Mouse (Mus musculus): ENCODE data around the gene Ifrd1. TPM values are rescaled to one million over a fixed set of nuclear protein-coding genes. Genes with fewer than 3 reads are reported as not detected.

Gene Ifrd1
- polyA plus RNA-seq (2014; fragmentation: Nextera tagmentation; extraction: Ambion mirVana) = 188 and 206 TPM in 2 replicates

DNA sequence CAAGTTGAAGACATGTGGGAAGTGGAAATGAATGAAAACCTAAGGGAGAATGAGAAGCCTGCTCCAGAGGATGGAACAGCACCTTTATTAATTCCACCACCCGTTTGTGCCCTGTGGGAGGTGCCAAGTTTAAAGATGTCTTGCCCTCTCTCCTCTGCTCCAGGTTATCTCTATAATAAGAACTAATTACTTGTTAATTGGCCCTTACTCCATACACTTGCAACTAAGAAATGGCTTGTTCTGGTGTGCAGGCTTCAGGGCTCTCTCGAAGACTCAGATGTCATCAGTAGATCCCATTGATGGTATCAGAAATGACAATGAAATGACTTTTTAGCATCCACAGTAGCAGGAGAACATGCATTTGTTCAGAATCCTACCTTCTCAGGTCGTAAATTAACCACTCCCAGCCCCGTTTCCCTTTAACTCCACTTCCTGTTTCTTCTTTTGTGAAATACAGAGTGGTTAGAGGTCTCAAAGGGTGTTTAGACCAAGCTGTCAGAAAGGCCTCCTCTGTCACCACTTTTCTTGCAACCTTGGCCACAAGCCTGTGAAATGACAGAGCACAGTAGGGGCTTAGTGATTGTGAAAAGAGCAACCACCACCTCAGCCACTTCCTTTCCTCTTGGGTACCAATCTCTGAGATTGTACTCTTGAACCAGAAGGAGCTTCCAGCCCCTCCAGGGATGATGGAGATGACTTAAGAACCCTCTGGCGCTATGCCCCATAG lies at the start of gene Ifrd1:
Gene Ifrd1, minus strand, starts transcription at position 51 of the 727 bp plus-strand sequence.
- Histone ChIP-seq H3K36me3 (ENCODE audit: control insufficient read depth, insufficient read depth, low read length) (no peaks in the 10 kb centered on the region), H3K9ac (ENCODE audit: low read length) (no peak within 1 kb of the TSS), H3K4me3 (ENCODE audit: low read depth, low read length) (no peak within 1 kb of the TSS), H3K9me3 (replicated peaks; ENCODE audit: control insufficient read depth, low read length) (no peaks in the 10 kb centered on the region), H3K4me1 (ENCODE audit: control insufficient read depth, insufficient read depth, low read length) (no peaks in the 10 kb centered on the region; the same call in 1 of the 2 replicates), H3K27ac (ENCODE audit: low read depth, low read length) (no peak within 1 kb of the TSS), H3K4me2 (ENCODE audit: low read length) (no peak within 1 kb of the TSS), H3K27me3 (replicated peaks; ENCODE audit: control insufficient read depth, insufficient read depth, low read length) (no peaks in the 10 kb centered on the region)
- DNase-seq (ENCODE audit: low spot score) (no peak), ATAC-seq (no peak)
- 67% methylated on average over 5 of the region's 5 CpGs for WGBS

DNA sequence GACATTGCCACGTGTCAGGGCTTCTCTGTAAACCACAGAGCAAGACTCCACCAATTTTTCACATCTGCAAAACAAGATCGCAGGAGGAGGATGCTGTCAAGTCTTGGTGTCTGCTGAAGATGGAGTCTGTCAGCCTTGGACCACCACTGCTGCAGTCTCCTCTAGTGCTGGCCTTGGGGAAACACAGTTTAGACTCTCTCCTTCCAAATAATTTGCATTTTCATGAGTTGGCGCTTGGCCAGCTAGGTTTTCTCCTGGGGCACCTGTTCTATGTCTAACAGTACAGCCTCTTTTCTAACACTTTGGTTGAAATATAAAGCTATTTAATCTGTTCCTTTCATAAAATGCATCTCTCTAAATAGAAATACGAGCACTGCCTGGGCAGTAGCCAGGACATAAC lies 38.2 kb upstream of the Ifrd1 start:
- Histone ChIP-seq H3K9me3 (replicated peaks; ENCODE audit: control insufficient read depth, low read length) (peaks cover 4% of the 10 kb centered on the region; the same call in 1 of the 2 replicates), H3K27me3 (replicated peaks; ENCODE audit: control insufficient read depth, insufficient read depth, low read length) (no peaks in the 10 kb centered on the region), H3K4me3 (ENCODE audit: low read depth, low read length) (no peak overlapping the region), H3K9ac (ENCODE audit: low read length) (no peak overlapping the region), H3K4me2 (ENCODE audit: low read length) (no peak overlapping the region), H3K4me1 (ENCODE audit: control insufficient read depth, insufficient read depth, low read length) (no peaks in the 10 kb centered on the region), H3K27ac (ENCODE audit: low read depth, low read length) (no peak overlapping the region), H3K36me3 (ENCODE audit: control insufficient read depth, insufficient read depth, low read length) (no peaks in the 10 kb centered on the region)
- peak; percentile 20 for DNase-seq (ENCODE audit: low spot score)
- 64% methylated on average over 4 of the region's 4 CpGs for WGBS
- ATAC-seq = peak; percentile 50; the same call in 1 of the 2 replicates

DNA sequence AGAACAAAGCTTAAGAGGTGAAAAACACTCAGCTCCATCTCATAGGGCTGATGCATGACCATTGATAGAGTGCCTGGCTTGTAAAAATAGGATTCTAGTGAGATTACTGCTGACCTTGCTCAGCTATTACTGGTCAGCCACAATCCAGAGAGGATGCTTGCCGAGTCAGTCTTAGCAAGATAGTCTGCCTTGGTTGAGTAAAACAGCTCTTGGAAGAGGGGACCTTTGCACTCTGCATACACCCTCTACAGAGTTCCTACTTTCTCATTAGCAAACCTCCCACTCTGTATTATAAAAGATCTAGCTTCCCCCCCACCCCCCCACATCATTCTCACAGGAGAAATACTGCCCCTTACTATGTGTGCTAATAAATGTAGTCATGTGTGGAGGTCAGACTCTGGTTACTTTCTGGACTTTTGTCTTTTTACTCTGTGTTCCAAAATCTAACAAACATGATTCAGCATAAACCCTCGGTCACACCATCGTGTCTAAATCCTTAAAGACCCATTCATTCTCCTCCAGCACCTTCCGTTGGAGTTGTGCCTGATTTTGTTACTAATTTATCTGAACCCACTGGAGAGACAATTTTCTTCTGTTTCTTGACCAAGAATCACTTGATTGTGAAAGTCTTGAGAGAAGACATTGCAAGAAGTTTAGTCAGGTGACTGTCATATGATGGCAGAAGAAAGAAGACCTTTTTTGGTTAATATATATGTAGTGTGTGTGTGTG lies 32.5 kb upstream of the Ifrd1 start:
- DNase-seq (ENCODE audit: low spot score) (no peak), ATAC-seq (no peak)
- no peak overlapping the region for H3K27ac ChIP-seq (ENCODE audit: low read depth, low read length)
- no peaks in the 10 kb centered on the region for H3K36me3 ChIP-seq (ENCODE audit: control insufficient read depth, insufficient read depth, low read length)
- no peaks in the 10 kb centered on the region for H3K27me3 ChIP-seq (replicated peaks; ENCODE audit: control insufficient read depth, insufficient read depth, low read length)
- no peaks in the 10 kb centered on the region for H3K9me3 ChIP-seq (replicated peaks; ENCODE audit: control insufficient read depth, low read length)
- H3K9ac ChIP-seq (ENCODE audit: low read length) = no peak overlapping the region
- H3K4me3 ChIP-seq (ENCODE audit: low read depth, low read length) = no peak overlapping the region
- 88% methylated on average over 4 of the region's 4 CpGs for WGBS
- no peak overlapping the region for H3K4me2 ChIP-seq (ENCODE audit: low read length)
- H3K4me1 ChIP-seq (ENCODE audit: control insufficient read depth, insufficient read depth, low read length) = no peaks in the 10 kb centered on the region

DNA sequence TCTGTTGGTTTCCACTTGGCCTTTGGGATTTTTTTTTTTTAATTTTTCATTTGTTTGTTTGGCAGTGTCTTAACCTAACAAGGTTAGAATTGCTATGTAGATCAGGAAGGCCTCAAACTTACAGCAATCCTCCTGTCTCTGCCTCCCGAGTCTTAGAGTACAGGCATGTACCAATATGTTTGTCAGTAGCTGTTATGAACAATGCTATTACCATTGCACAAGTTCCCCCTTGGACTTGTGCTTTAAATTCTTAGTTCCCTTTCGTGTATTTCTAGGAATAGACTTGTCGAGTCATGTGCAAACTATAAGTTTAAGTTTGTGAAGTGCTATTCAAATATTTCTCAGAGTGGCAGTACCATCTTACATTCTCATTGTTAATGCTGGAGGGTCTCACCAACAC lies 29.3 kb upstream of the Ifrd1 start:
- H3K27me3 ChIP-seq (replicated peaks; ENCODE audit: control insufficient read depth, insufficient read depth, low read length) = no peaks in the 10 kb centered on the region
- WGBS = 87% methylated on average over 3 of the region's 3 CpGs
- H3K4me3 ChIP-seq (ENCODE audit: low read depth, low read length) = no peak overlapping the region
- no peak for DNase-seq (ENCODE audit: low spot score)
- H3K36me3 ChIP-seq (ENCODE audit: control insufficient read depth, insufficient read depth, low read length) = no peaks in the 10 kb centered on the region
- no peak overlapping the region for H3K4me2 ChIP-seq (ENCODE audit: low read length)
- no peak for ATAC-seq
- no peaks in the 10 kb centered on the region for H3K9me3 ChIP-seq (replicated peaks; ENCODE audit: control insufficient read depth, low read length)
- H3K27ac ChIP-seq (ENCODE audit: low read depth, low read length) = no peak overlapping the region
- H3K9ac ChIP-seq (ENCODE audit: low read length) = no peak overlapping the region
- no peaks in the 10 kb centered on the region for H3K4me1 ChIP-seq (ENCODE audit: control insufficient read depth, insufficient read depth, low read length)

DNA sequence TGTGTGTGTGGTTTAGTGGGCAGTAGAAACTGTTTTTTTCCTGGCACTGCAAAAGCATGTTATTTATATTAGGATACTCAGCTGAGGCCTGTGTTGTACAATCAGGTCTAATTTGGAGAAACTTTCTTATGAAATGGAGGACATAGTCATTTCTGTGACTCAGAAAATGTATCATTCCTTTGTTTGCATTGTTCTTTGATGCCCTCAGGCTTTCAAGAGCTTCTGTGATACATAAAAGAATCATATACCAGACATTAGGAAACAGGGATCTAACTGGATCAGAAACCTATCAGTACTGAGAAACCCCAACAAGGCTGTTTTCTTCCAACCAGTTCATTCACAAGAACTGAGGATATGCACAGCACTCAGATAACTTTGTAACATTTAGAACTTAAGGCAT lies 26.6 kb upstream of the Ifrd1 start:
- Histone ChIP-seq H3K36me3 (ENCODE audit: control insufficient read depth, insufficient read depth, low read length) (no peaks in the 10 kb centered on the region), H3K27me3 (replicated peaks; ENCODE audit: control insufficient read depth, insufficient read depth, low read length) (no peaks in the 10 kb centered on the region), H3K9ac (ENCODE audit: low read length) (no peak overlapping the region), H3K9me3 (replicated peaks; ENCODE audit: control insufficient read depth, low read length) (no peaks in the 10 kb centered on the region), H3K4me1 (ENCODE audit: control insufficient read depth, insufficient read depth, low read length) (no peaks in the 10 kb centered on the region), H3K4me3 (ENCODE audit: low read depth, low read length) (no peak overlapping the region), H3K4me2 (ENCODE audit: low read length) (no peak overlapping the region), H3K27ac (ENCODE audit: low read depth, low read length) (no peak overlapping the region)
- DNase-seq (ENCODE audit: low spot score) = no peak
- ATAC-seq = no peak

DNA sequence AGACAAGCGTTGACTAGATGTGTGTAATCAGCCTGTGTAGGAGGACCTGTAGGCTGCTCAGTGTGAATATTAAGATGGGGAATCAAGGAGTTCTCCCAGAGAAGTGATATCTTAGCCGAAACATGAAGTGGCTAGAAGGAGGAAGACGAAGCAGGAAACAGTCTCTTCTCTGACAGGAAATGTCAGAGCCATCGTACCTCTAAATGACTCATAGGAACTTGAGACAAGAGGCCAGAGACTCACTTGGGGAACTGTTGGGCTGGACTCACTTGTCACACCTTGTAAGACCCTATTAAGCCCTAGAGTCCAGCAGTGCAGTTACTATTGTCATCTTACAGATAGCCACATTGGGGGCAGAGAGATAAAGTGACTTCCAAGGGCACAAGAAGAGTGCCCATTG lies 25.0 kb upstream of the Ifrd1 start:
- Histone ChIP-seq H3K36me3 (ENCODE audit: control insufficient read depth, insufficient read depth, low read length) (no peaks in the 10 kb centered on the region), H3K4me2 (ENCODE audit: low read length) (no peak overlapping the region), H3K4me1 (ENCODE audit: control insufficient read depth, insufficient read depth, low read length) (no peaks in the 10 kb centered on the region), H3K27me3 (replicated peaks; ENCODE audit: control insufficient read depth, insufficient read depth, low read length) (no peaks in the 10 kb centered on the region), H3K27ac (ENCODE audit: low read depth, low read length) (no peak overlapping the region), H3K9me3 (replicated peaks; ENCODE audit: control insufficient read depth, low read length) (no peaks in the 10 kb centered on the region), H3K4me3 (ENCODE audit: low read depth, low read length) (no peak overlapping the region), H3K9ac (ENCODE audit: low read length) (no peak overlapping the region)
- ATAC-seq (no peak), DNase-seq (ENCODE audit: low spot score) (no peak)
- 91% methylated on average over 4 of the region's 4 CpGs for WGBS

DNA sequence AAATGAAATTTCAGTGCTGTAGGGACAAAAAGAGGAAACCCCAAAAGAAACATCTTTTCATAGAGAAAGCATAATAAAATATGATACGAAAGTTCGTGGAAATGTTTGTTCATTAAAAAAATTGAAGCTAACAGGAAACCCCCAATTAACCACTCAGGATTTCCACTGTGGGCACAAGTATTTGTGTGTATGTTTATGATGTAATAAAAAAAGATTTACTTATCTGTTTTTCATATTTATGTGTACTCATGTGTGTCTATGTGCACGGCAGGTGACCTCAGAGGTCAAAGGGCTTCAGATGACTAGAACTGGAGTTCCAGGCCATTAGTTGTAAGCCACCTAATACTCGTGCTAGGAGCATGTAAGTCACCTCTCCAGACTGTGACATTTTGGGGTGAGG lies 24.4 kb upstream of the Ifrd1 start:
- Histone ChIP-seq H3K27ac (ENCODE audit: low read depth, low read length) (no peak overlapping the region), H3K27me3 (replicated peaks; ENCODE audit: control insufficient read depth, insufficient read depth, low read length) (no peaks in the 10 kb centered on the region), H3K9ac (ENCODE audit: low read length) (no peak overlapping the region), H3K4me3 (ENCODE audit: low read depth, low read length) (no peak overlapping the region), H3K36me3 (ENCODE audit: control insufficient read depth, insufficient read depth, low read length) (no peaks in the 10 kb centered on the region), H3K4me1 (ENCODE audit: control insufficient read depth, insufficient read depth, low read length) (no peaks in the 10 kb centered on the region), H3K9me3 (replicated peaks; ENCODE audit: control insufficient read depth, low read length) (no peaks in the 10 kb centered on the region), H3K4me2 (ENCODE audit: low read length) (no peak overlapping the region)
- ATAC-seq (no peak), DNase-seq (ENCODE audit: low spot score) (no peak)
- 88% methylated on average over 4 of the region's 4 CpGs for WGBS

DNA sequence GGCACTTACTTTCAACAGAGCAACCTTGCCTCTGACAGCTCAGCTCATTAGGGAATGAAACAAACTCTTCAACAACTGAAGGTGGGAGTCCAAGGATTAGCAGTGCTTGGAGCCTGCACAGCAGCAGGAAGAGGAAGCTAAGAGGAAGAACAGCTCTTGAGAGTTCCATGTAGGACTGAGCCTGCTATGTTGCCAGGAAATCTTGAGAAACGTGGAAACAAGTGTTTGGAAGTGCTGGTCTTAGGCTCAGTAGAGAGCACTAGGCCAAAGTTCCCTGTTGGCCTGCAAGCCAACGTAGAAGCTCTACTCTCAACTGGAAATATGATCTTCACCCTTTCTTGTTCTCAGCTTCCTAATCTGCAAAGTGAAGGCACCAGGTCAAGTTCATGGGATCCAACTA lies 20.0 kb upstream of the Ifrd1 start:
- Histone ChIP-seq H3K9me3 (replicated peaks; ENCODE audit: control insufficient read depth, low read length) (no peaks in the 10 kb centered on the region), H3K4me2 (ENCODE audit: low read length) (no peak overlapping the region), H3K4me1 (ENCODE audit: control insufficient read depth, insufficient read depth, low read length) (no peaks in the 10 kb centered on the region), H3K36me3 (ENCODE audit: control insufficient read depth, insufficient read depth, low read length) (no peaks in the 10 kb centered on the region), H3K27ac (ENCODE audit: low read depth, low read length) (no peak overlapping the region), H3K9ac (ENCODE audit: low read length) (no peak overlapping the region), H3K27me3 (replicated peaks; ENCODE audit: control insufficient read depth, insufficient read depth, low read length) (no peaks in the 10 kb centered on the region), H3K4me3 (ENCODE audit: low read depth, low read length) (no peak overlapping the region)
- DNase-seq (ENCODE audit: low spot score) (no peak), ATAC-seq (no peak)
- WGBS = 74% methylated on average over 2 of the region's 2 CpGs

DNA sequence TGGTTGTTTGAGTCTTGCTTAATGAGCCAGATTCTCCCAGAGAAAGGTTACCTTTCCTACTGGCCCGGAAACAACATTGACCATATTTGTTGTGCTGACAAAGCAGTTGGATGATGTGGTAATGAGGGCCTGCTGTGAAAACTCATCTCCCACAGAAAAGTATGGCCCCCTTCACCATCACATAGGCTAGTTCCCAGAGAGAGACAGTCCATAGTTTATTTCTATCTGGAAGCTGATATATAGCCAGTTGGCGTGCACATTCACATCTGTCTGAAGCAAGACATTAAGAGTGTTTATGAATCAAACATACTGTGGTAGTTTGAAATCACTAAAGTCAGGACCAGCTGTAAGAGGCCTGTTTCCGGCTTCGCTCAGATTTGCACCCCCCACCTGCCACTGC lies 15.4 kb upstream of the Ifrd1 start:
- H3K27me3 ChIP-seq (replicated peaks; ENCODE audit: control insufficient read depth, insufficient read depth, low read length) = no peaks in the 10 kb centered on the region
- DNase-seq (ENCODE audit: low spot score) = no peak
- H3K4me2 ChIP-seq (ENCODE audit: low read length) = no peak overlapping the region
- H3K36me3 ChIP-seq (ENCODE audit: control insufficient read depth, insufficient read depth, low read length) = no peaks in the 10 kb centered on the region
- no peak for ATAC-seq
- 76% methylated on average over 4 of the region's 4 CpGs for WGBS
- no peak overlapping the region for H3K9ac ChIP-seq (ENCODE audit: low read length)
- H3K9me3 ChIP-seq (replicated peaks; ENCODE audit: control insufficient read depth, low read length) = no peaks in the 10 kb centered on the region
- H3K4me3 ChIP-seq (ENCODE audit: low read depth, low read length) = no peak overlapping the region
- H3K4me1 ChIP-seq (ENCODE audit: control insufficient read depth, insufficient read depth, low read length) = no peaks in the 10 kb centered on the region
- no peak overlapping the region for H3K27ac ChIP-seq (ENCODE audit: low read depth, low read length)

Data from forebrain, embryonic 14.5 days (tissue).